Mouse (Mus musculus): ENCODE measurements around the gene Ehmt1.

DNA sequence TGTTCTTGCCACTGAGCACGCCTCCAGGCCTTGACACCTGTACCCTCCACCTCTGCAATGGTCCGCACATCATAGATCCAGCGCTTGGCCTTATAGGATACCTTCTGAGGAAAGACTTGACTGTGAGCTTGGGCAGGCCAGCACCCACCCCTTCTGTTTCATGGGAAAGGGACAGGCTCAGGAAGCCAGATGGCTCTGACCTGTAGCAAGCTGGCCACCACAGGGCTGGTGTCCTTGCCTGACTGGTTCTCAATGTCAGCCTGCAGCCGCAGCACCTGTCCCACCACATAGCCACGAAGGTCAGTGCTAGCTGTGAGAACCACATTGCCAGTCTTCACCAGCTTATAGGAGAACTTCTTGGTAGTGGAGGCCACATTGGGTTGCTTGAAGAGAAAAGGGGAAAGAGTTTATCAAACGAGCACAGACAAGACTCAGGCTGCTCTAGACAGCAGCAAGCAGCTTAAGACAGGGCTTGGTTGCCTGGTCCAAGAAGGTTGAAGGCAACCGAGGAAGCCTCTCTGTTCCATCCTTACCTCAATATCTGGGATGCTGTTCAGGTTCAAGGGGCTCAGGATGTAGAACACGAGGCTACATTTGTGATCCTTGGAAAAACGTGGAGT, 7.0 kb upstream of the Ehmt1 start:
- no peak for TF ChIP-seq CTCF (IDR thresholded peaks at IDR 0.05; ENCODE audit: low read depth, low read length)
- no peak for TF ChIP-seq POLR2A (IDR thresholded peaks at IDR 0.05; ENCODE audit: borderline replicate concordance, low read depth, low read length)
